Mouse (Mus musculus) left cerebral cortex, adult 6 months (tissue): Measurements from ENCODE around the gene Defa36. TPM values are rescaled to one million over a fixed set of nuclear protein-coding genes. Genes with fewer than 3 reads are reported as not detected.

Experiments used
- long read RNA-seq, 2 experiments: library from polyadenylated mRNA; unstranded; transcript quantifications; one replicate each; pipeline ENCODE4 v2.0.0; 2019 to 2020
- polyA plus RNA-seq: library from polyadenylated mRNA; unstranded; fragments of <200 nt; fragmentation: Nextera tagmentation; gene quantifications from 2 replicates; pipeline ENCODE4 v1.2.3, GENCODE M21; 2021

Gene Defa36
- polyA plus RNA-seq: not detected in 2 replicates
- long read RNA-seq, experiment 1: 0 reads
- long read RNA-seq, experiment 2: 0 reads

GRCm38 (mm10) chr8:21427111-21427510 is at the start of gene Defa36:
Gene Defa36 (plus strand): TSS chr8:21427411.

DNA sequence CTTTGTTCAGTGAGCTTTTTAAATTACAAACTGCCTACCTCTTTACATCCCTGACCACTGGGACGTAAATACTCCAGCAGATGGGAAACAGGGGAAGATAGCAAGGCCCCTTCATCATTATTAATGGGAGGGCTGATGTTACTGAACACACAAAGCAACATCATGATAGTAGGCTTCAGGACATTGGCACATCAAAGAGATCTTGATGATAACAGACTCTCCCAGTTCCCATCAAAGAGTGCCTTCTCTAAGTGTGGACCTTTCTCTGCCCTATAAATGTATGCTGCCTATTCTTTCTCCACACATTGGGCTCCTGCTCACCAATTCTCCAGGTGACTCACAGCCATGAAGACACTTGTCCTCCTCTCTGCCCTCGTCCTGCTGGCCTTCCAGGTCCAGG is 49.0 kb upstream of the Defa36 start, which contains the start of gene Defa2:
Defa2 (plus strand) TSS at position 301 of the 400 bp plus-strand sequence.

GRCm38 (mm10) chr8:21391511-21391910 is 35.7 kb upstream of the Defa36 start, which contains the start of gene Defa33:
Gene Defa33 (plus strand): TSS chr8:21391811.

DNA sequence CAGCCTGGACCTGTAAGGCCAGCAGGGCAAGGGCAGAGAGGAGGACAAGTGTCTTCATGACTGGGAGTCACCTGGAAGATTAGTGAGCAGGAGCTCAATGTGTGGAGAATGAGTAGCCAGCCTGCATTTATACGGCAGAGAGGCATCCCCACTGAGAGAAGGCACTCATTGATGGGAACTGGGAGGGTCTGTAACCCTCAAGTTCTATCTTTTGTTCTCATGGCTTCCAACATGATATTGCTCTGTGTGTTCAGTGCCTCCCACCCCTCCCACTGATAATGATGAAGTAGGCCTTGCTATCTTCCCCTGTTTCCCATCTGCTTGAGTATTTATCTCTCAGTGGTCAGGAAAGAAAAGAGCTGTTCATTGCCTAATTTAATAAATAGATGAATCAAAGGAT is 29.2 kb downstream of the Defa36 start, which contains the start of gene Gm7849:
Gm7849 (minus strand) TSS at position 101 of the 400 bp plus-strand sequence.

Other genes starting within 250 kb of the Defa36 start
- not detected in 2 replicates for gene Defa31, start 235.8 kb upstream of the Defa36 start, polyA plus RNA-seq
- gene Gm15293, start 225.8 kb upstream of the Defa36 start, polyA plus RNA-seq: not detected in 2 replicates
- gene Gm15292, start 177.7 kb upstream of the Defa36 start, polyA plus RNA-seq: not detected in 2 replicates
- gene Defa27, start 111.9 kb upstream of the Defa36 start, polyA plus RNA-seq: not detected in 2 replicates
- gene Defa29, start 100.4 kb upstream of the Defa36 start, polyA plus RNA-seq: not detected in 2 replicates
- not detected in 2 replicates for gene Defa2, start 48.9 kb upstream of the Defa36 start, polyA plus RNA-seq
- gene Defa33, start 35.6 kb upstream of the Defa36 start, polyA plus RNA-seq: not detected in 2 replicates
- not detected in 2 replicates for gene Gm7849, start 29.1 kb downstream of the Defa36 start, polyA plus RNA-seq
- gene Defa20, start 81.8 kb downstream of the Defa36 start, polyA plus RNA-seq: not detected in 2 replicates
- not detected in 2 replicates for gene Defa32, start 101.6 kb downstream of the Defa36 start, polyA plus RNA-seq
- gene Defa37, start 138.0 kb downstream of the Defa36 start, polyA plus RNA-seq: not detected in 2 replicates
- gene Defa28, start 155.6 kb downstream of the Defa36 start, polyA plus RNA-seq: not detected in 2 replicates
- gene Gm7861, start 167.1 kb downstream of the Defa36 start, polyA plus RNA-seq: not detected in 2 replicates
- gene Defa26, start 190.8 kb downstream of the Defa36 start, polyA plus RNA-seq: not detected in 2 replicates
- gene Defa17, start 228.4 kb downstream of the Defa36 start, polyA plus RNA-seq: not detected in 2 replicates
- not detected in 2 replicates for gene Defa34, start 238.4 kb downstream of the Defa36 start, polyA plus RNA-seq